Mouse (Mus musculus) embryonic facial prominence, embryonic 14.5 days (tissue): ENCODE data around the gene Olfr157. TPM values are rescaled to one million over a fixed set of nuclear protein-coding genes. Genes with fewer than 3 reads are reported as not detected.

ENCODE experiments used
- polyA plus RNA-seq: library from polyadenylated mRNA; unstranded; fragments of >200 nt; fragmentation: Nextera tagmentation; extraction: Ambion mirVana; gene quantifications from 2 replicates; pipeline ENCODE4 v1.2.1, GENCODE M21; 2014

Gene Olfr157
- polyA plus RNA-seq, 1 experiment from 2014 or later, result not detected

Other genes with a start within 250 kb of the Olfr157 start
- gene Npr2, start 208.3 kb downstream of the Olfr157 start, polyA plus RNA-seq, result 23.0 and 24.6 TPM in 2 replicates
- gene Spag8, start 186.6 kb downstream of the Olfr157 start, polyA plus RNA-seq, result 1.5 and 4.0 TPM in 2 replicates
- gene Hint2, start 183.7 kb downstream of the Olfr157 start, polyA plus RNA-seq, result 80.2 and 86.2 TPM in 2 replicates
- gene Tmem8b, start 171.2 kb downstream of the Olfr157 start, polyA plus RNA-seq, result 2.7 and 3.4 TPM in 2 replicates
- 3.9 and 4.3 TPM in 2 replicates for gene Fam221b, start 171.1 kb downstream of the Olfr157 start, polyA plus RNA-seq
- not detected in 2 replicates for gene Olfr70, start 139.4 kb downstream of the Olfr157 start, polyA plus RNA-seq
- gene Olfr71, start 129.9 kb downstream of the Olfr157 start, polyA plus RNA-seq, result 0.10 and 0.37 TPM in 2 replicates
- gene Hrct1, start 113.0 kb downstream of the Olfr157 start, polyA plus RNA-seq, result 1.4 and 2.1 TPM in 2 replicates
- gene Spaar, start 110.2 kb downstream of the Olfr157 start, polyA plus RNA-seq, result 0.04 and 0.05 TPM in 2 replicates
- not detected in 2 replicates for gene Olfr159, start 69.2 kb downstream of the Olfr157 start, polyA plus RNA-seq
- gene Olfr156, start 16.3 kb downstream of the Olfr157 start, polyA plus RNA-seq, result not detected in 2 replicates
- gene Olfr155, start 11.4 kb upstream of the Olfr157 start, polyA plus RNA-seq, result not detected in 2 replicates
- gene Reck, start 35.3 kb upstream of the Olfr157 start, polyA plus RNA-seq, result 42.3 and 47.3 TPM in 2 replicates
- 121 and 129 TPM in 2 replicates for gene Glipr2, start 117.2 kb upstream of the Olfr157 start, polyA plus RNA-seq
- not detected in 2 replicates for gene Ccin, start 143.3 kb upstream of the Olfr157 start, polyA plus RNA-seq
- gene Clta, start 164.3 kb upstream of the Olfr157 start, polyA plus RNA-seq, result 254 and 258 TPM in 2 replicates
- gene Gne, start 244.0 kb upstream of the Olfr157 start, polyA plus RNA-seq, result 27.6 and 29.0 TPM in 2 replicates